Mouse (Mus musculus): Measurements from ENCODE around the gene Gm19426.
"Not testable (repeated sequence)": the region's sequence is repeated elsewhere in the genome, so short reads cannot be mapped to it uniquely, and the experiment has no call there.

The Gm19426 gene

DNA sequence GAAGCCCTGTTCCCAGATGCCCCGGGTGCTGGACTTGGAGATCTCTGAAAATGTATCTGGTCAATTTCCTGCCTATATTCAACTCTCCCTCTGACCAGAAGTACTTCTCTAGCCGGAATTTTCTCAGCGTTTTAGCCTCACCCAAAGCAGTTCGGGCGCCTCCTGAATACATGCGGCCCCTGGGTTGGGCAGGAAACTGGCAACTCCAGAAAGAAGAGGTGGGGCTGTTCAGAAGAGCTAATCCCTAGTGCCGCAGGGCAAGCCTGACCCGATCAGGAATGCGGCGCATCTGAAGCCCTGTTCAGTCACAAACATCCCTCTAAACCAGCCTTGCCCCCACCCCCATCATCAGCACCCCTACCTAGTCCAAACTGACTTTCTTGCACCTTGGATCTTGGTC is 671 bp upstream of the Gm19426 start:
- DNase-seq = no peak

DNA sequence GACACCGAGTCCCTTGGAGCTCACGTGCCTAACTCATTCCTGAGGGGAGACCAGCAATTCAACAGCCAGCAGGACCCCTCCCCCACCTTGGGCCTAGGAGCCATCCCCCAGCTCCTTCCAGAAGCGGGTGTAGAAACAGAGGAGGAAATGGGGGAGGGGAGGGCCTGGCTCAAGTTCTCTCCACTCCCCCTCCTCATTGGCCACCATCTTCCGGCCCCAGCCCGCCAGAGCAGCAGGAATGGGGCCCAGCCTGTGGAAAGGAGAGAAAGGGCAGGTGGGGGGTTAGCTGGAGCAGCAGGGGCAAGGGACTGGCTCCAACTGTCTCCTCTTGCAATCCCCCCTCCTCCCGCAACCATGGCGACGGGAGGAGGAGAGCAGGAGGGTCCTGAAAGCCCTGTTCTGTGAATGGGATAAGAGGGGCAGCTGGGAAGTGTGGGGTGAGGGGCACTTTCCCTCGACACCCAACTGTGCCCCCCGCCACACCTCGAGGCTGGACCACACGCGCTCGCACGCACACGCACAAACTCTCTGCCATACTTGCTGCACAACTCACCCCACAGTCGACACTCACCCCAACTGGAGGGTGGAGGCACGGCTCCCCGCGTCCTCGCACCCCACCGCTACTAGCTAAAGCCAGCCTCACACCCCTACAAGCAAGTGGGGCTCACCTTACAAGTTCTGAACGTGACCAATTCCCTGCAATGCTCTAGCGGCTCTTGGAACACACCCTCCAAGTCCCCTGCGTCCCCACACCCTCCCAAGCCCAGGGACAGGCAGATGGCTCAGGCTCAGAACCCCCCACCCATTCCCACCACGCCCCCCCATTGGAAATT is 788 bp downstream of the Gm19426 start:
- DNase-seq = peak; percentile 66

DNA sequence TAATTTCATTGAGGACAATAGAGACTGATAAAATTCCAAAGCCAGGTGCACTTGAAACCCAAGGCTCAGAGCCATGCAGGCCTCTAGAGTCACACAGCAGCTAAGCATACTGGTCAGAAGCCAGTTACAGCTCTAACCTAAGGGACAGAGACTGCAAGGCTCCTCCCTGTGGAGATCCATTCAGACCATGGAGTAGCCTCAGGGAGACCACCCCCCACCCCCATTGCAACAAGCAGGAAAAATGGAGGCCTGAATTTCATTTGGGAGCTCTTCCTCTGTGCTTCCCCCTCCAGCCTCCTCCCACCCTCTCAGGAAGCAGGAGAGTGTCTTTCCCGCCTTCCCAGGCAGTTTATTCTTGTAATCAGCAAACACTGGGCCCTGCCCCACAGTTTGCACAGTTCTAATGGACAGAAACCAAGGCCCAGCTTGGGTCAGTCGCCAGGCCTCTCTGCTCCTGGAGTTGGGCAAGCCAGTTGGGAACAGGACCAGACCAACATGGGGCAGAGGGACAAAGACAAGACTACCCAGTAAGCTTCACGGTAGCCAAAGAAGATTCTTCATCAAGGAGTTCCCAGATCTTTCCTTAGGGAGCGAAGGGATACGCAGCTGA is 1.5 kb downstream of the Gm19426 start:
- peak; percentile 14 for DNase-seq

DNA sequence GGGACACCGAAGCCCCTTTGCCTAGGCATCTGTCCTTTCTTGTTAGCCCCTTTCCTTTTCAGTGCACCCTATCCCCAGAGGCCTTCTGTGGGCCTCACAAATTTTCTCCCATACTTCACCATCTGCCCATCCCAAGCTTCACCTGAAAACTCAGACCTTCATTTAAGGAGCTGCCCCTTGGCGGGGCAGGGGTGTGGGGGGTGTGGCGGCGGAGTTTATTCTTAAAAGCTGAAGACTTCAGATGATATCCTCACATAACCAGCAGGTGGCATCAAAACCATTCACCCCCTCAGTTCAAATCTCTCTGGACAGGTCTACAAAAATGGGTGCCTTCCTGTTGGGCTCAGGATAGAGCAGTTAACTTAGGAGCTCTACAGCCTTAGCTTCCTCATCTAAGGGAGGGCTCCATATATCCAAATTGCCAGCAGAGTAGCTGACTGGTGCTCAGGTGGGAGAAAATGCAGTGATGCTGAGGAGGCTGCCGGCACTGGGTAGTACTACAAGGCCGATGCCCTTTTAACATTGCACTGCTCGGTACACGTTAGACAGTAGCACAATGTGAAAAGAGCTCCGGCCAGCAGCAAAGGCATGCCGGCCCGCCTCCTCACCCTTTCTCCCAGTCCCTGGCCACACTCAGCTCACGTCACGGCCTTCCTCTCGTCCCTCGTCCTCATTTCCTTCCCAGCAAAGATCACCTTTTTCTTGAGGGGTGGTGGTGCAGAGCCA is 2.7 kb downstream of the Gm19426 start:
- DNase-seq = no peak

DNA sequence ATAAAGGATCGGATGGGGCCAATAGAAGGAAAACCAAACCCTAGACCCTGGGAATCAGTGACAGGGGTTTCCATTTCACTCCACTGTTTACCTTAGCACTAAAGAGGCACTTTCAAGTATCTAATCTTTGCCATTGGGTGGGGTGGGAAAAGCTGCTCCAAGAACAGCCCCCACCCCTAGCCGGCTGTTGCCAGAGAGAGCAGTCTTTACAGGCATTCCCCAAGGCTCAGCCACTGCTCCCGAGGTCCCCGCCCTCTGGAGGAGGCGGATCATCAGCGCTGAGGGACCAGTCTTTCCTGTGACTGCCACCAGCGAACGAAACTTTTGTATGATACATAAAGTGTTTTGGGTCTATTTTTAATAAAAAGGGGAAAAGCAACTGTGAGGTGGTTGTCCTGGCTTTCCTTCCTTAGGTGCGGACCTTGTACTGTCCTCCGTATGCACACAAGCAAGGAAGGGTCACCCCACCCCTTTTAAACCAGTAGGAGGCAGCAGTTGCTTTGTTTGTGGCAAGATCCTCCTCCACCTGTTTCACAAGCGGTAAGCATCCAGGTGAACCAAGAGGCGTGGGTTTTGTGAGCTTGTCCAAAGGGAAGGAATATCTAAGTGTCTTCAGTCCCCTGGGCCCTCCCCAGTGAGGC is 5.1 kb downstream of the Gm19426 start:
- DNase-seq = no peak

DNA sequence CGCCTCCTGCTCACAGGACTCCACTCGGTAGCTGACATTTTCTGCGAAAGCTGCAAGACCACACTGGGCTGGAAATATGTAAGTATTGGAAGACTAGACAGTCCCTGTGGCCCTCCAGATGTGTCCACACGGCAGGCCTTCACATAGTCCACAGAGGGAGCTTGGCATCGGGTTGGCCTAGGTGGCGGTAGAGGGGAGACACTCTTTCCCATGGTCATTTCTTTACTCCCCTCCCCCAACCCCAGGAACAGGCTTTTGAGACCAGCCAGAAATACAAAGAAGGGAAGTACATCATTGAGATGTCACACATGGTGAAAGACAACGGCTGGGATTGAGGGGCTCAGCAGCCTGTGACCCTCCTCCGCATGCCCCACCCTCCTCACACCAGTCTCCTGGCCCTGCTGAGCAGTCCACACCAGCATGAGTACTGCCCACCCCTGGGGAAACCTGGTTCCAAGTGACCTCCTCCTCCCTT is 6.0 kb downstream of the Gm19426 start:
- no peak for DNase-seq

DNA sequence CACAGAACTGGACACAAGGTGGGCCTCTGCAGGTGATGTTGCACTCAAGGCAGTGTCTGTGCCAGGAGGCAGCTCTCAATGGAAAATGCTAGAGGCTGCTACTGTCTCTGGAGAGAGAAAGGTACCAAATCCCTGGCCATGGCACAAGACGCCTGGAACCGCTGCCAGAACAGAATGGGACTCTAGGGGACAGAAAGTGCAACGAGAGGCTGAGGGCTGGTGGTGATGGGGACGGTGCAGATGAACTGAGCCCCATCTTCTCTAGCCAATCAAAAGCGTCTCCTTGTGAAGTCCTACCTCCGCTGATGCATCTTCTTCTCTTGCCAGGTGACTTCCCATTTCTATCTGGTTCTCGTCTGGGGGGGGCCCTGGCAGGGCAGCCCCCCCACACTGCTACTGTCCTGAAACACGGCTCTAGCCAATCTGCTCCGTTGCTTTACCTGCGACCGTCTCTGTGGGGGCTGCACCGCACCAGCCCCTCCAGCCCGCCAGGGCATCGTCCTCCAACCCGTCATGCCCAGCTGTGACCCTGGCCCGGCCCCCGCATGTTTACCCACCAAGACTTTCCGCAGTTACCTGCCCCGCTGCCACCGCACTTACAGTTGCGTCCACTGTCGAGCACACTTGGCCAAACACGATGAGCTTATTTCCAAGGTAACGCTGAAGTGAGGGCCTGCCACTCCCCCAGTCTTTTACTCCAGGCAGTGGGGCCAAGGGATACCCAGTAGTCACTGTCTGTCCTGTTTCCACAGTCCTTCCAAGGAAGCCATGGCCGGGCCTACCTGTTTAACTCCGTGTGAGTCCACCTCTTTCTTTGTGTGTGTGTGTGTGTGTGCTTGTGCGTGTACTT is 6.9 kb downstream of the Gm19426 start:
- DNase-seq = no peak

DNA sequence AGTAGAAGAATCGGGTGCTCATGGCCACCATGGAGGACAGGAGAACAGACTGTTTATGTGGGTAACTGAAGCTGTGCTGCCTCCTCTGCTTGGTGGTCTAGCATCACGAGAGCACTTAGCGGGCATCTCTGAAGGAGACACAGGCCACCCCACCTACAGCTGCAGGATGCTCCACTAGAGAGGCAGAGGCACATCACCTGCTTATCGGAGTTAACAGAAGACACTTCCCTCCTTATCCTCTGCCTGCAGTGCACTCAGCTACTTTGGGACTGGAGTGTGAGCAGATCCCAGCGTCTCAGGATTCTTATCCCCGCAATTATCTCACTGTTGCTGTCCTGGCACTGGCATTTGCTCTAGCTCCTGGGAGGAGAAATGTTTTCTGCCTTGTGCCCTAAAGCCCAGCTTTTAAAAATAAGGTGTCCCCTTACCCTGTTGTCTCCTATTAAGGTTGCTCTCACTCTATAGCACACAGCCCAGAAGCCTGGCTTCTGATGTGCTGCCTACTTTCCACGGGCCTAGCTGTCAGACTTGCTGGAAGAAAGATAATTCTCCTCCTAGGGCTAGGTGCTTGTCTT is 8.0 kb downstream of the Gm19426 start:
- DNase-seq = no peak

DNA sequence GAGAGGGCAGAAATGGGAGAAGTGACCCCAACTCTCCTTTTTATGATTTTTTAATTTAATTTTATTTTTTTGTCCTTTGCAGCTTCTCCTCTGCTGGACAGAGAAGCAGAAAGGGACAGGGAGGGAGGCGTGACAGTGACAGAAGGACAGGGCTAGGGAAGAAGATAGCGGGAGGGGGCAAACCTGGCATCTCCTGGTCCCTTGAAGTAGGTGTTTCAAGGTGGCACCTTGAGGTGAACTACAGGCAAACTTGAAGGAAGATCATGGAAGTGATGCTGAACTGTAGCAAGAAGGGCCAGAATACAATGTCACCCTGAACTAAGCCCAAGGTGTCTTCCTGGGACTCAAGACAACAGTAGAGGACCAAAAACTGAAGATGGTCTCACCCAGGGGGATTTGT is 8.5 kb downstream of the Gm19426 start:
- DNase-seq = no peak

DNA sequence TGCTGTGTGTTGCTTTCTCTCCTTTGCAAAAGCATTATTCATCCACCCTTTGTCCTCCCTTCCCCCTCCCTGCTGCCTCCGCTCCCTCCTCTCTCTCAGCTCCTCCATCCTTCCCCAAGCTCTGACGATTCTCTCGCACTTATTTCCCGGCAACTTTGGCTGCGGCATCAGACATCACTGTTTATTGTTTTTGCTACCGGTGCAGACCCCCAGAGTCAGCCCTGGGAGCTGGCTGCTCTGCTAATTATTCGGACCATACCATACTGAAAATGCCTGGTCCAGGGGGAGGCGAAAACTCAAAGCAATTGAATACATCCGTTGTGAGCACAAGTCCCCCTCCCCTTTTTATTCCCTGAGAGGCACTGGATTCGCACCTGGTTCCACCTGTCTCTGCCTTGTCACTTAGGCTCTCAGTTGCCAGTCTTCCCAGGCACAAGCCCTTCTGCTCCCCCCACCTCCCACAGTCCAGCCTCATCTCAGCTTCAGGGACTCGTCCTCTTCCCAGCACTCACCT is 9.0 kb downstream of the Gm19426 start:
- peak; percentile 43 for DNase-seq

DNA sequence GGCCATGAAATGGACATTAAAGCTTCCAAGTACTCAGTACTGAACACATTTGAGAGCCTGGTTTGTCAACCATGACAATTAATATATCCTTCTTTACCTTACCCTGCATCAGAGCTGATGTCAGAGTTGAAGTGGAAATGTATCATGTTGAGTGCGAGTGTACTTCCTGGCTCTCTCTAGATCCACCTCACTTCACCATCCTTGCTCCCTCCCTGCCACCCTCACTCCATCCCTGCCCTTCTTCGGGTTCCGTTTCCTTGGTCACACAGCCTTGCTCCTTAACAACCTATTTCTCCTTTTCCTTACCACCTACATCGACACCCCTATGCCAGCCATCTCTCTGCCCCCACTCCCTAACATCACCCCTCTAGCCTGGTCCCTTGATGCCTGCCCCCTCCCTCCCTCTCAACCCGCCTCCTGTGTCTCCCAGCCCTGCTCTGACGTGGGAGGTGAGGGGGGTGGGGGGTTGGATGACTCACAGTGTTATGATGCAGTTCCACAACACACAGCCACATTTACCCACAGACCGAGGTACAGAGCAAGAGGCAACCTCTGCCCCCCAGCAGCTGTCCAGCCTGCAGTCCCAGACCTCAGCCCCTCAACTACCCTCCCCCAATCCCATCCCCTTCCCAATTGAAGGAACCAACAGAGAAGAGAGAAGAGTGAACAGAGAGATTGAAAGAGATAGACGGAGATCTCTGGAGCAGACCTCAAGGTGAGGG is 9.7 kb downstream of the Gm19426 start, which contains the start of gene Ypel4:
Gene Ypel4 (plus strand): TSS at position 480 of the 722 bp plus-strand sequence.
- DNase-seq = peak; percentile 69

DNA sequence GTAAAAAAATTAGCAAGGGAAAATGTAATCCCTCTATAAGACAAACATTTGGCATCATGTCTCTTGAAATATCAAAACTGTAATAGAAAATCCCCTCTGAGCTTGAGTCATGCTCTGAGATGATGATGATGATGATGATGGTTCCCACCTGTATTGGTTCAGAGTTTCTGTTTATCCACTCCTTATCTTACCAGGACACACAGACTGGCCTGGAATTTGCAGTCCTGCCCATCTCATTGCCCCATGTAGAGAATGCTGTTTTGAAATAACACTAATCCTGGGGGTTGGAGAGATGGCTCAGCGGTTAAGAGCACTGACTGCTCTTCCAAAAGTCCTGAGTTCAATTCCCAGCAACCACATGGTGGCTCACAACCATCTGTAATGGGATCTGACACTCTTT is 11.1 kb downstream of the Gm19426 start:
- no peak for DNase-seq

DNA sequence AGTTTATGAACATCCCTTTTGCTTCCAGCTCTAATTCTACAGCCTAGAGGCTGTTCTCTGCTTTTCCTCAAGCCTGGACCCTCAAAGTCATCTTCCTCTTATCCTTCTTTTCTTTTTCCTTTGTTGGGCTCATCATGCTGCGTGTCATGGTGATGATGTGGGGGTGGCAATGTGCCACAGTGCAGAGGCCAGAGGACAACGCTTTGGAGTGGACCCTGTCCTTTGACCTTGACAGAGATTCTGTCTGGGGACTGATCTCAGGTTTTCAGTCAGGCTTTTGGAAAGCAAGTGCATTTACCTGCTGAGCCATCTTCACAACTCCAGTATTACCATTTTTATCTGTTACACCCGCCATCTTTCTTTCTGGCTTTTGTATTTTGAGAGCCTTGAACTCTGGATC is 12.2 kb downstream of the Gm19426 start:
- no peak for DNase-seq

DNA sequence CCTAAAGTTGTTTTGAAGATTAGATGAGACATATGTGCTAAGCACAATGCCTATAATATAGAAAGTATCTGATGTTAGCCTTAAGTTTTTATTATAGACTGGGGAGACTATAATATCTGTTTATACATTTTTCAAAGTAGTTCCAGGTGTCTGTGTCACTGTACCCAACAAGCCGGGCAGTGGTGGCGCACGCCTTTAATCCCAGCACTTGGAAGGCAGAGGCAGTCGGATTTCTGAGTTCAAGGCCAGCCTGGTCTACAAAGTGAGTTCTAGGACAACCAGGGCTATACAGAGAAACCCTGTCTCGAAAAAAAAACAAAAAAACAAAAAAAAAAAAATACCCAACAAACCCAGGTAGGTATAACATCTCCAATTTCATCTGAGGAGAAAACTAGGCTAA is 15.3 kb downstream of the Gm19426 start:
- DNase-seq = not testable (repeated sequence)

DNA sequence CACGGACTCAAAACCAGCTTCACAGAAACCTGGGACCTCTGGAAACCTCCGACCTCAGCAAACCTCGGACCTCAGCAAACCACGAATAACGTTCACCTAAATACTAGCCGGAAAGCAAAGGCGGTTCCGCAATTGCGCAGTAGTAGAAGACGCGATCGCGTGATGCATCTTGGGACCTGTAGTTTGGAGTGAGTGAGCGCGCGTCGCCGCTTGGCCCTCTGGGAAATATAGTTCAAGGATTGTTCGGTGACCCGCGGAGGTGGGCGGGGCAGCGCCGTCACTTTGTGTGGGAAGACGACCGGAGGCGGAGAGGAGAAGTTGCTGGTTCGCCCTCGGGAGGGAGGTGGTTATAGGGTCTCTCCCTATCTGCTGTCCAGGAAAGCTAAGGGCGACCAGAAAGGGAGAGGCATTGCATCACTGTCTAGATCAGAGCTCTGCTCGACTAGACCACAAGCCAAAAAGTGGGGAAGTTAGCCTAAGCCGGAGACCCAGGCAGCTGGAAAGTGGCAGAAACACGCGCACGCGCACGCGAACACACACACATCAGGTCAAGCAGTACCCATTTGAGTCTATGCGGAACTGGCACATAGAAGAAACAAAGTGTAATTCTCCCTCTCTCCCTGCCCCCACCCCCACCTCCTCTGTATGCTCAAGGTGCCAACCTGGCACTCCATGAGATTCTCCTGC is 16.1 kb downstream of the Gm19426 start, which contains the start of gene Clp1:
Gene Clp1 (minus strand): TSS at position 179 of the 687 bp plus-strand sequence.
- DNase-seq = peak; percentile 87

DNA sequence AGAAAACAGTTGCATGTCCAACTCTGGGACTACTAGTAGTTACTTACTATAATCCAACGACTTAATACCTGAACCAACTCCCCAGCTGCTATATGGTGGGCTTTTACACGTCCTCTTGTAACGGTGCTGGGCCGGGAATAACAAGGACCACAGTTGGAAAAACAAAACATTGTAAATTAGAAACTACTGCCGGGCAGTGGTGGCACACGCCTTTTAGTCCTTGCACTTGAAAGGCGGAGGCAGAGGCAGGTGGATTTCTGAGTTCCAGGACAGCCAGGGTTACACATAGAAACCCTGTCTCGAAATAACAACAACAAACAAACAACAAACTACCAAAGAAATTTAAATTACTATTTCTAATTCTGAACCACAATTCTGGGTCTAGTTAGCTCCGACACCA is 16.7 kb downstream of the Gm19426 start:
- DNase-seq = no peak

DNA sequence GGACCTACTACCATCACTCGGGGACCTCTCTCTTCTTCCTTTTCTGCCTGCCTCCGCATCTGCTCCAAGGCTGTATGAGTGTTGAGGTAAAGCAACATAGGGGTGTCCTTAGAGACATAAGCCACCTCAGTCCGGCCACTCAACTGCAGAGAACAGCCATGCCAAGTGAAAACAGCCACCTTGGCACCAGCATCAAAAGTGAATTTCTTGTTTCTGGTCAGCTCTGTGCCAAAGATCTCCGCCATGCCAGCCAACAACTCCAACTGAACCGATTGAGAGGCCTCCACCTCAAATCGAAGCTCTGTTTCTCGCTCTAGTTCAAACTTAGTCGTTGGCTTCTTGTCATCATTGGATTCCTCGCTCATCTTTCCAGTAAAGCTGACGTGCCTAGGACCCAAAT is 17.7 kb downstream of the Gm19426 start:
- DNase-seq = no peak

DNA sequence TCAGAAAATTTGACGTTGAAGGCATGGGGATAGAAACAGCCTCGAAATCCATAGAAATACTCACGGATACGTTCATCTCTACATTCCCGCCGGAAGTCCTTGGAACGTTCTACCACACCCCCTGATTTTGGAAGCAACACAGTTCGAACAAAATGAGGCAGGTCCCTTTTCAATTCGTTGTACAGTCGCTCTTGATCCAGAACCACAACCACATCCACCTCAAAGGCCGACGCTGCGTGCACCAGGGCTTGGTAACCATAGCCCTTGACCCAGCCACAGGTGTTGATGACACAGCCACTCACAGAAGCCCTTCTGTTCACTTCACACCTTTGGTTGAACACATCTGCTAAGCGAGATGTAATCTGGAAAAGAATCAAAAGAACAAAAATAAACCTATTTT is 19.6 kb downstream of the Gm19426 start:
- DNase-seq = no peak

DNA sequence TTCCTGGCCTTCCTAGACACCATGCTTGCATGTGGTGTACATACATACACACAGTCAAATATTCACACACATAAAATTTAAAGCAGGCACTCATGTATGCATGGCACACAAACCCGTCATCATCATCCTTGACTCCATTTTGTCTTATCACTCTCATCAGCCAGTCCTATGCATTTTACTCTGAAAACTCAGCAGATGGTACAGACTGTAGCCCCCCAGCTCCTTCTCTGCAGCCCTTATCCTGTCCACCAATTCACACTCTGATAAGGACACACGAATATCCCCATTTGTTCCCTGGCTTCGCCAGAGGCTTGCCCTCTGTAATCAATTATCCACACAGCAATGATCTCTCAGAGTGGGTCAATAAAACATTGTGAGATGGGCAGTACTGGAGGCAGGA is 22.3 kb downstream of the Gm19426 start:
- no peak for DNase-seq

DNA sequence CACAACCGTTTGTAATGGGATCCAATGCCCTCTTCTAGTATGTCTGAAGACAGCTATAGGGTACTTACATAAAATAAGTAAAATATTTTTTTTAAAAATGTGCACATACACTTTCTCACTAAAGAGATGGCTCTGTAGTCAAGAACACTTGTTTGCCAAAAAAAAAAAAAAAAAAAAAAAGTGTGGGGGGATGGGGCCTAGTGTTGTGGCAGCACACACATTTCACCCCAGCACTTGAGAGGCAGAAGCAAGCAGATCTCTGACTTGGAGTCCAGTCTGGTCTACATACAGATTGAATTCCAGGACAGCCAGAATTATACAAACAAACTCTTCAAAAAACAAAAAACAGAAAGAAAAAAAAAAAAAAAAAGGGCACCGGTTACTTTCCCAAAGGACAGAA is 22.7 kb downstream of the Gm19426 start:
- DNase-seq = no peak

Measured in right cerebral cortex, postnatal 4 days (tissue).